Mouse (Mus musculus): ENCODE measurements around the gene Olfr481. TPM values are rescaled to one million over a fixed set of nuclear protein-coding genes. Genes with fewer than 3 reads are reported as not detected.

Olfr481 gene
- polyA plus RNA-seq, 1 experiment from 2014 or later: not detected

Other genes with a start within 250 kb of the Olfr481 start
- gene Olfr470, start 232.4 kb upstream of the Olfr481 start, polyA plus RNA-seq (2014; fragmentation: Nextera tagmentation; extraction: Ambion mirVana): not detected in 2 replicates
- not detected in 2 replicates for gene Olfr472, start 182.0 kb upstream of the Olfr481 start, polyA plus RNA-seq (2014; fragmentation: Nextera tagmentation; extraction: Ambion mirVana)
- gene Olfr473, start 149.4 kb upstream of the Olfr481 start, polyA plus RNA-seq (2014; fragmentation: Nextera tagmentation; extraction: Ambion mirVana): not detected in 2 replicates
- gene Olfr474, start 125.2 kb upstream of the Olfr481 start, polyA plus RNA-seq (2014; fragmentation: Nextera tagmentation; extraction: Ambion mirVana): not detected in 2 replicates
- gene Olfr476, start 115.1 kb upstream of the Olfr481 start, polyA plus RNA-seq (2014; fragmentation: Nextera tagmentation; extraction: Ambion mirVana): not detected in 2 replicates
- gene Olfr477, start 93.2 kb upstream of the Olfr481 start, polyA plus RNA-seq (2014; fragmentation: Nextera tagmentation; extraction: Ambion mirVana): not detected in 2 replicates
- not detected in 2 replicates for gene Olfr478, start 45.9 kb upstream of the Olfr481 start, polyA plus RNA-seq (2014; fragmentation: Nextera tagmentation; extraction: Ambion mirVana)
- gene Olfr479, start 29.2 kb upstream of the Olfr481 start, polyA plus RNA-seq (2014; fragmentation: Nextera tagmentation; extraction: Ambion mirVana): not detected in 2 replicates
- not detected in 2 replicates for gene Olfr480, start 12.5 kb upstream of the Olfr481 start, polyA plus RNA-seq (2014; fragmentation: Nextera tagmentation; extraction: Ambion mirVana)
- not detected in 2 replicates for gene Olfr482, start 17.7 kb downstream of the Olfr481 start, polyA plus RNA-seq (2014; fragmentation: Nextera tagmentation; extraction: Ambion mirVana)
- gene Olfr483, start 21.0 kb downstream of the Olfr481 start, polyA plus RNA-seq (2014; fragmentation: Nextera tagmentation; extraction: Ambion mirVana): not detected in 2 replicates
- gene Olfr484, start 47.6 kb downstream of the Olfr481 start, polyA plus RNA-seq (2014; fragmentation: Nextera tagmentation; extraction: Ambion mirVana): not detected in 2 replicates
- not detected in 2 replicates for gene Olfr485, start 80.0 kb downstream of the Olfr481 start, polyA plus RNA-seq (2014; fragmentation: Nextera tagmentation; extraction: Ambion mirVana)
- not detected in 2 replicates for gene Olfr486, start 92.9 kb downstream of the Olfr481 start, polyA plus RNA-seq (2014; fragmentation: Nextera tagmentation; extraction: Ambion mirVana)
- not detected in 2 replicates for gene Olfr487, start 134.8 kb downstream of the Olfr481 start, polyA plus RNA-seq (2014; fragmentation: Nextera tagmentation; extraction: Ambion mirVana)
- not detected in 2 replicates for gene Olfr488, start 178.5 kb downstream of the Olfr481 start, polyA plus RNA-seq (2014; fragmentation: Nextera tagmentation; extraction: Ambion mirVana)
- gene Olfr490, start 209.1 kb downstream of the Olfr481 start, polyA plus RNA-seq (2014; fragmentation: Nextera tagmentation; extraction: Ambion mirVana): not detected in 2 replicates
- gene Olfr491, start 233.6 kb downstream of the Olfr481 start, polyA plus RNA-seq (2014; fragmentation: Nextera tagmentation; extraction: Ambion mirVana): not detected in 2 replicates
- gene Olfr492, start 243.8 kb downstream of the Olfr481 start, polyA plus RNA-seq (2014; fragmentation: Nextera tagmentation; extraction: Ambion mirVana): not detected in 2 replicates